Mouse (Mus musculus): ENCODE results near the gene Gli3.

DNA sequence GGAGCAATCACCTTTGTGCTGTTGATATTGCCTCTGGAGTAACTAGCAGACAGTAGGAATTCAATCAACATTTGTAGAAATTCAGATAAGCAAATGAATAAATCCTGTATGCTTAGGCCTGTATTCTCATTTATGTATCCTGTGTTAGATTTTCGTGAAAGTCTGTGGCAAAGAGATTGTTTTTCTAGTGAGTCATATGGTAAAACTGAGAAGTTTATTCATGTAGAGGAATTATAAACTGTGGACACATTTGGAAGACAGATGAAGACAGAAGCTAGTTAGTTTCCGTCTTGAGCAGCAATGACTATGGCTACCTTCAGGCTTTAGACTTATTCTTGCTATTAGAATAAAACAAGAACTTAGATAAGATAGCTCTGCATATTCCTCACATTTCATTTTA, 122.9 kb downstream of the Gli3 start:
- TF ChIP-seq POLR2A (IDR thresholded peaks at IDR 0.05; ENCODE audit: borderline replicate concordance, extremely low read depth, insufficient read depth, insufficient read length, poor library complexity, severe bottlenecking) (no peak), CTCF (IDR thresholded peaks at IDR 0.05; ENCODE audit: borderline replicate concordance, extremely low read depth, insufficient read depth, insufficient read length) (no peak)
